Mouse (Mus musculus): ENCODE measurements around the gene Olfr548-ps1. TPM values are rescaled to one million over a fixed set of nuclear protein-coding genes. Genes with fewer than 3 reads are reported as not detected.

Olfr548-ps1 gene
- polyA plus RNA-seq, 1 experiment from 2014 or later: not detected

DNA sequence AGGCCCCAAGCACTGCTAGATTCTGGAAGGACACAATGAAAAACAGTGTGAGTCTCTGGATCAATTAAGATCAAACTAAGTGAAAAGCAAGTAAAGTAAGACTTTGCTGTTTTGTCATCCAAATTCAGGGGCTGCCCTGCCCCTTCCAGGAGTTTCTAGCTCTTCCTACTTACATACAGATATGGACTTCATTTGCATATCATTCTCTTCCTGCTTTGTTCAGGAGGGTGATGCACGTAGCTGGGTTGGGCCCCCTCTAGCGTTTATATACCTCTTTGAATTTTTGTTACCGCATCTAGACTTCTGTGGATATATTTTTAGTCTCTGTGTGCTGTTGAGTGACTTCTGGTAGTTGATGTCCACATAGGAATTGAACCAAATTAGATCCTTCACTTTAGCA, 555 bp downstream of the Olfr548-ps1 start:
- Histone ChIP-seq H3K9ac (no peak overlapping the region), H3K4me2 (no peak overlapping the region), H3K9me3 (ENCODE audit: low read depth, low read length) (no peaks in the 10 kb centered on the region), H3K36me3 (ENCODE audit: insufficient read depth) (no peaks in the 10 kb centered on the region), H3K4me3 (ENCODE audit: low read depth, low read length) (no peak overlapping the region), H3K27me3 (ENCODE audit: insufficient read depth, low read length) (no peaks in the 10 kb centered on the region), H3K4me1 (ENCODE audit: insufficient read depth) (no peaks in the 10 kb centered on the region), H3K27ac (ENCODE audit: low read depth) (no peak overlapping the region)
- WGBS: 50% methylated on average over 3 of the region's 3 CpGs
- no peak for TF ChIP-seq CTCF (IDR thresholded peaks at IDR 0.05; ENCODE audit: low read depth)
- DNase-seq (no peak), ATAC-seq (ENCODE audit: insufficient read depth) (no peak)

- Histone ChIP-seq H3K27ac (ENCODE audit: low read depth) (no peak within 1 kb of the TSS), H3K4me2 (no peak within 1 kb of the TSS), H3K4me1 (ENCODE audit: insufficient read depth) (no peaks in the 10 kb centered on the region), H3K9me3 (ENCODE audit: low read depth, low read length) (no peaks in the 10 kb centered on the region), H3K4me3 (ENCODE audit: low read depth, low read length) (no peak within 1 kb of the TSS), H3K9ac (no peak within 1 kb of the TSS), H3K36me3 (ENCODE audit: insufficient read depth) (no peaks in the 10 kb centered on the region), H3K27me3 (ENCODE audit: insufficient read depth, low read length) (no peaks in the 10 kb centered on the region)
- no peak for ATAC-seq (ENCODE audit: insufficient read depth)
- no peak for DNase-seq
- 82% methylated on average over 3 of the region's 3 CpGs for WGBS
- TF ChIP-seq CTCF (IDR thresholded peaks at IDR 0.05; ENCODE audit: low read depth): no peak
These were observed 8.9 kb downstream of the Olfr548-ps1 start, which contains the start of gene Olfr549 for GRCm38 (mm10) chr7:102549570-102549969. Olfr549 (plus strand) TSS chr7:102549870.

- no peak overlapping the region for H3K9ac ChIP-seq
- no peaks in the 10 kb centered on the region for H3K27me3 ChIP-seq (ENCODE audit: insufficient read depth, low read length)
- no peak overlapping the region for H3K4me3 ChIP-seq (ENCODE audit: low read depth, low read length)
- no peak overlapping the region for H3K4me2 ChIP-seq
- no peak for DNase-seq
- ATAC-seq (ENCODE audit: insufficient read depth): no peak
- TF ChIP-seq CTCF (IDR thresholded peaks at IDR 0.05; ENCODE audit: low read depth): no peak
- H3K36me3 ChIP-seq (ENCODE audit: insufficient read depth): no peaks in the 10 kb centered on the region
- no peak overlapping the region for H3K27ac ChIP-seq (ENCODE audit: low read depth)
- 65% methylated on average over 3 of the region's 3 CpGs for WGBS
- no peaks in the 10 kb centered on the region for H3K9me3 ChIP-seq (ENCODE audit: low read depth, low read length)
- no peaks in the 10 kb centered on the region for H3K4me1 ChIP-seq (ENCODE audit: insufficient read depth)
These were observed 12.6 kb downstream of the Olfr548-ps1 start for GRCm38 (mm10) chr7:102553279-102553678.

DNA sequence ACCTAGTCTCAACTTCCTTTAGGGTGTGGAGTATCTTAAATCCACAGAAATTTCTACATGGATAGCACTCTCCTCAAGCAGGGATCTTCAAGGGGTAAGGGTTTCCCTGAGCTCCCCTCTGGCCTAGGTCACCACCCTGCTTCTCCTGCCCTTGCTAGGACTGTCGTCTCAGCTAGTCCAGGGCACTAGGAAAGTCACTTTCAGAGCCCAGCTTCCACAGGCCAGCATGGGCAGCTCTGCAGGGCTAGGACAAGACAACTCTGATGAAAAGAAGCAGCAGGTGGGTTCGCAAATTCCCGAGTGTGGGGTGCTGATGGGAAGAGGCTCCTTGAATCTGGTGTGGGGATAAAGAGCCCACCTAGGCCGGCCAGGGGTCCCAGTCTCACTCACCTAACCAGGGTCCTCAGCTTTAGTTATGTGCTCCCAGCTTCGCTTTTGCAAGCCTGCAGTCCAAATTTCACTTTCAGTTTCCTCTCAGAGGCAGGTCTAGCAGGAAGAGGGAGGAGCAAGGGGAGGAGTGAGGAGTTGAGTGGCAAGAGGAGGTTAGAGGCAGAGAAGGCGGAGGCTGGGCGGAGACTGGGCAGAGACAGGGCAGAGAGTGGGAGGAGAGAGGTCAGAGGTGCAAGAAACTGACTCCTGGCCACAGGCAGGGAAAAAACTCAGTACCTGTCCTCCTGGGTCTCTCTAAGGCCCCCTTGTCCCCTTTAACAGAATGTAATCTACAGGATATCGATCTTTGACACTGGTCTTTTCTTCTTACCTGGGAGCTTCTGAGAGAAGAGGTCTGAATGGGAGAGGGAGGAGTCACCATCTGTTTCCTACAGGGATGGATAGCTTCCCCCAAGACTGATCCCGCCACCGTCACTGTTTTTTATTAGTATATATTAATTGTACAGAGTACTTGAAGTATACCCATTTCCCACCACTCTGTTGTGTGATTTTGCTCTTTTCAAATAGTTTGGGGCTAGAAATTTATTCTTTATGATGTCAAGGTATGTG, 24.6 kb downstream of the Olfr548-ps1 start, which contains the start of gene Trim21:
TSS of gene Trim21 (minus strand) at position 488 of the 999 bp plus-strand sequence.
- ATAC-seq (ENCODE audit: insufficient read depth) (peak; percentile 99), DNase-seq (peak; percentile 83)
- H3K4me3 ChIP-seq (ENCODE audit: low read depth, low read length): peak within 1 kb of the TSS; percentile 48
- H3K27me3 ChIP-seq (ENCODE audit: insufficient read depth, low read length): no peaks in the 10 kb centered on the region
- H3K4me1 ChIP-seq (ENCODE audit: insufficient read depth): no peaks in the 10 kb centered on the region
- no peaks in the 10 kb centered on the region for H3K36me3 ChIP-seq (ENCODE audit: insufficient read depth)
- 19% methylated on average over 10 of the region's 10 CpGs for WGBS
- no peak within 1 kb of the TSS for H3K27ac ChIP-seq (ENCODE audit: low read depth)
- peak within 1 kb of the TSS; percentile 49 for H3K9ac ChIP-seq
- H3K9me3 ChIP-seq (ENCODE audit: low read depth, low read length): no peaks in the 10 kb centered on the region
- peak within 1 kb of the TSS; percentile 69 for H3K4me2 ChIP-seq
- TF ChIP-seq CTCF (IDR thresholded peaks at IDR 0.05; ENCODE audit: low read depth): no peak

DNA sequence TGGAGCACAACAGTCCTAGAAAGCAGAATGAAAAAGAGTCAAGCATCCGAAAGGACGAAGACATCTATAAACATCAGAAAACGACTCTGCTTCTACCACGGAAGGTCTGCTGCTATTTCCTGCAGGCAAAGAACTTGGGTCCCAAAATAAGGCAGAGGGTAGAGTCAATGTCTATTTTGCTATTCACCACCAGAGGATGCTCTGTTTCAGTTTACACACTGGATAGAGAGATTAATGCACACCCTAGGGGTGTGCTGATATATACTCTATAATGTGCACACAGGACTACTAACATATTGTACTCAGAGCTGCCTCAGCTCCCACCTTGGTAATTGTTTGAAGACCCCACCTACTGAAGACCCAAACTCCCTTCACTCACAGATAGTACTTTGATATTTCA, 25.5 kb downstream of the Olfr548-ps1 start:
- TF ChIP-seq CTCF (IDR thresholded peaks at IDR 0.05; ENCODE audit: low read depth): no peak

GRCm38 (mm10) chr7:102571142-102571541, 30.4 kb downstream of the Olfr548-ps1 start, which contains the start of gene Olfr550:
Olfr550 (plus strand) TSS chr7:102571442.
- Histone ChIP-seq H3K27ac (ENCODE audit: low read depth) (no peak within 1 kb of the TSS), H3K4me3 (ENCODE audit: low read depth, low read length) (no peak within 1 kb of the TSS), H3K36me3 (ENCODE audit: insufficient read depth) (no peaks in the 10 kb centered on the region), H3K4me2 (no peak within 1 kb of the TSS), H3K4me1 (ENCODE audit: insufficient read depth) (no peaks in the 10 kb centered on the region), H3K27me3 (ENCODE audit: insufficient read depth, low read length) (no peaks in the 10 kb centered on the region), H3K9ac (no peak within 1 kb of the TSS), H3K9me3 (ENCODE audit: low read depth, low read length) (no peaks in the 10 kb centered on the region)
- no peak for TF ChIP-seq CTCF (IDR thresholded peaks at IDR 0.05; ENCODE audit: low read depth)
- no peak for ATAC-seq (ENCODE audit: insufficient read depth)
- DNase-seq: no peak
- WGBS: 78% methylated on average over 8 of the region's 8 CpGs

More for the DNA sequence above, 25.5 kb downstream of the Olfr548-ps1 start:
- Histone ChIP-seq H3K9ac (no peak overlapping the region), H3K27me3 (ENCODE audit: insufficient read depth, low read length) (no peaks in the 10 kb centered on the region), H3K4me3 (ENCODE audit: low read depth, low read length) (no peak overlapping the region), H3K36me3 (ENCODE audit: insufficient read depth) (no peaks in the 10 kb centered on the region), H3K9me3 (ENCODE audit: low read depth, low read length) (no peaks in the 10 kb centered on the region), H3K4me2 (no peak overlapping the region), H3K4me1 (ENCODE audit: insufficient read depth) (no peaks in the 10 kb centered on the region), H3K27ac (ENCODE audit: low read depth) (no peak overlapping the region)
- WGBS: 63% methylated on average over 4 of the region's 4 CpGs
- ATAC-seq (ENCODE audit: insufficient read depth) (no peak), DNase-seq (no peak)

- H3K27me3 ChIP-seq (ENCODE audit: insufficient read depth, low read length): no peaks in the 10 kb centered on the region
- no peak for TF ChIP-seq CTCF (IDR thresholded peaks at IDR 0.05; ENCODE audit: low read depth)
- ATAC-seq (ENCODE audit: insufficient read depth): no peak
- no peaks in the 10 kb centered on the region for H3K4me1 ChIP-seq (ENCODE audit: insufficient read depth)
- H3K9me3 ChIP-seq (ENCODE audit: low read depth, low read length): no peaks in the 10 kb centered on the region
- WGBS: 45% methylated on average over 3 of the region's 3 CpGs
- H3K9ac ChIP-seq: no peak overlapping the region
- no peak overlapping the region for H3K4me2 ChIP-seq
- H3K4me3 ChIP-seq (ENCODE audit: low read depth, low read length): no peak overlapping the region
- H3K27ac ChIP-seq (ENCODE audit: low read depth): no peak overlapping the region
- peak; percentile 7 for DNase-seq
- H3K36me3 ChIP-seq (ENCODE audit: insufficient read depth): no peaks in the 10 kb centered on the region
These were observed 32.6 kb downstream of the Olfr548-ps1 start for GRCm38 (mm10) chr7:102573174-102573830.

Data from lung, embryonic 14.5 days (tissue).